Mouse (Mus musculus) ES-E14 (cell line): Measurements from ENCODE around the gene Trim16. TPM values are rescaled to one million over a fixed set of nuclear protein-coding genes. Genes with fewer than 3 reads are reported as not detected.

Experiments used
- total RNA-seq: library from RNA; depleted of rRNA; stranded (reverse); fragments of 300-350 nt; gene quantifications from 2 replicates; pipeline ENCODE4 v1.2.3, GENCODE M21; 2012; rRNA removed

The Trim16 gene
- total RNA-seq, 1 experiment: 4.1 TPM

Other genes starting within 250 kb of the Trim16 start
- gene Trpv2, start 245.7 kb upstream of the Trim16 start, total RNA-seq: 9.8 and 13.4 TPM in 2 replicates
- 9.9 and 11.6 TPM in 2 replicates for gene Lrrc75a, start 171.7 kb upstream of the Trim16 start, total RNA-seq
- 11.4 and 13.6 TPM in 2 replicates for gene Mmgt2, start 171.6 kb upstream of the Trim16 start, total RNA-seq
- 2.2 and 3.6 TPM in 2 replicates for gene Zfp287, start 88.3 kb upstream of the Trim16 start, total RNA-seq
- not detected in 2 replicates for gene Gm10428, start 67.1 kb upstream of the Trim16 start, total RNA-seq
- 6.3 and 9.1 TPM in 2 replicates for gene Zfp286, start 30.8 kb upstream of the Trim16 start, total RNA-seq
- 0.85 and 1.2 TPM in 2 replicates for gene Fbxw10, start 26.8 kb downstream of the Trim16 start, total RNA-seq
- gene Tvp23b, start 59.2 kb downstream of the Trim16 start, total RNA-seq: 62.5 and 68.5 TPM in 2 replicates
- gene Cdrt4, start 131.0 kb downstream of the Trim16 start, total RNA-seq: 1.1 and 1.6 TPM in 2 replicates
- gene Tekt3, start 241.4 kb downstream of the Trim16 start, total RNA-seq: not detected in 2 replicates